Mouse (Mus musculus) brain, embryonic 18.5 days (tissue): ENCODE data around the gene 9130023H24Rik.

Experiments
- DNase-seq: peaks from one replicate; pipeline ENCODE4 v3.0.0-alpha.2; 2012; ENCODE audit warnings: low read depth, low spot score

Gene 9130023H24Rik

DNA sequence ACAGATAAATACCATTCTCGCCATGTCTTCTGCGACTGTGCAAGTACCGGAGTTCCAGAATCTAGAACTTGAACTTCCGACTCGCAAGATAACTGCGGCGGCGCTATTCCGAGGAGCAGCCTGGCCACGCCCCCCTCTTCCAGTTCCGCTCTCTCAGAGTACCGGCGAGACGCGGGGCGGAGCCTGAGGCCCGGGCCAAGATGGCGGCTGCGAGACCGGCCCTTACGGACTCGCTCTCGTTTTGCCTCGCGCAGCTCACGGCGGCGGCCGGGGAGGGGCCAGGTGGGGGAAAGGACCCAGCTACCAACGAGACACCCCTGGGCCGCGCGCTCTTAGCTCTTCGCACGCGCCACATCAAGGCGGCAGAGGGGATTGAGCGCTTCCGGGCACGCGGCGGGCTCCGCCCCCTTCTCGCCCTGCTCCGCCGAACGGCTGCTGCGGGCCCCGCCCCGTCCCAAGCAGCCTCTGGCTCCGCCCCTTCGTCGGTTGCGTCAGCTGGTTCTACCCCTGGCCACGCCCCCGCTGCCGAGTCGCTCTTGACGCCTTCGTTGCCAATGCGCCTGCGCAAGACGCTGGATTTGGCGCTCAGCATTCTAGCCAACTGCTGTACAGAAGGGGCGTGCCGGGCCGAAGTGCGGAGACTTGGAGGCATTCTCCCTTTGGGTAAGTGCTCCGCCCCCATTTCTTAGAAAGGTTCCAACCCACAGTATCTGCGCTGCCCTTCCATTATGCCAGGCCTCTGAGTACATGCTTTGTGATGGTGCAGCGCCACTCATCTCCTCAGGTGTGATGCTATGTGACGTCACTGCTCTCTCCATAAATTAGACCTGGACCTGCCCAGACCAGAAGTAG lies at the start of gene 9130023H24Rik:
Gene 9130023H24Rik, minus strand, starts transcription at position 105 of the 852 bp plus-strand sequence.
- DNase-seq, result peak; percentile 95

DNA sequence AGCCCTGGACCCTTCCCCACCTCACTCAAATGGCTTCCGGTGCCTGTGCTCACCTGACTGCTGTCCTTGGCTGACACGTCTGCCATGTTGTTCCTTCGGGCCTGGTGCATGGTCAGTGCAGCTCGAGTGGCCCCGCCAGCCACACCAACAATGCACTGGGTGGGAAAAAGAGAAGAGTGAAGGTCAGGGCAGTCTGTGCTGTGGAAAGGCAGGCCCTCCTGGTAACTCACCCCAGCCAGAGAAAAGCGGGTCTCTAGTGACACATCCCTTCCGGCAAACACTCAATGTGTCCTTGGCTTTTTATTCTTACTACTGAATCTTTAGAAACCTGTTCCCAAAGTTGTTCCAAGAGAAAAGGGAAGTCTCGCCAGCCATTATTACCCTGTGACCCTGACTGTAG lies 47.2 kb upstream of the 9130023H24Rik start:
- no peak for DNase-seq

DNA sequence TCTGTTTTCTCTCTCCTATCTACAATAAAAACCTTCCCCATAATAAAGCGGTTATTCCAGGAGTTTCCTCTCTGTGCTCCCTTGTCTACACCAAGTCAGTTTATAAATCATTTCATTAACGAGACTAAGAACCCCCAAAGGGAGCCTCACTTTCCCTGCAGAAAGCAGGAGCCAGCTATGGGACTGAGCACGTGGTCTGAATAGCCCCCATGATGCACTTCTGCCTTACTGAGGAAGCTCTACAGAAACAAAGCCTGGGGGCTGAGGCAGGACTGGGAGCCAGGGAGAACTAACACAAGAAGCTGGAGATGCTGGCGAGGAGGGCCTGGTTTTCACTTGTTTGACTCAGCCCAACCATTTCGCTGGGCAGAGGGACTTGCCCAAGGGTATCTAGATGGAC lies 46.2 kb upstream of the 9130023H24Rik start:
- DNase-seq, result no peak

DNA sequence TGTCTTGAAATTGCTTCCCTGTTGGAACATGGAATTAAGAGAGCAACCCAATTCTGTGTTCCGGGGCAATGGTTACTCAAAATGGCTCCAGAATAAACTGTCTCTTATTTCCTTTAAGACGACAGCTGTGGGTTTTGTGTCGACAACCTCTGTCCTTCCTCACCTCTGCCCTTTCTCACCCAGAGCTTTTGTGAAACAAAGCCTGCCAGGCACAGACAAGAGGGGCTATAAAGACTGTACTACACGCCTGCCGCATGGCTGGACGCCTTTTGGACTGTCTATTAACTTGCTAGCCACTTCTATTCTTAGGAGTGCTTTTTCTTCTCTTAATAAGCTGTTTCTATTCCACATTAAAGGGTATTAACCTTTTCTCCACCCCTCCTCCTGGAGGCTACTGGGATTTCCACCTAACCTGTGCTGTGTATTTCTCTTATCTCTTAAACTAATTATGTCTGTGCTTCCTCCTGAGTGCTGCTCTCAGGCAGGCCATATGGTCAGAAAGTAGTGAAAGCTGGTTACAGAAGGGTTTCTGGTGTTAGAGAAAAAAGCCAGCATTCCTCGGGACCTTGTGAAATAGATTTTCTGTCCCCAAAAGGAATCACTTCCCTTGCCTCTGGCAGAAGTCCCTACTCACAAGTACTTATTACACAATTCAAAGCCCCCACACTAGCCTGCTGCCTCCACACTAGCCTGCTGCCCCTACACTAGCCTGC lies 44.9 kb upstream of the 9130023H24Rik start:
- DNase-seq, result no peak

DNA sequence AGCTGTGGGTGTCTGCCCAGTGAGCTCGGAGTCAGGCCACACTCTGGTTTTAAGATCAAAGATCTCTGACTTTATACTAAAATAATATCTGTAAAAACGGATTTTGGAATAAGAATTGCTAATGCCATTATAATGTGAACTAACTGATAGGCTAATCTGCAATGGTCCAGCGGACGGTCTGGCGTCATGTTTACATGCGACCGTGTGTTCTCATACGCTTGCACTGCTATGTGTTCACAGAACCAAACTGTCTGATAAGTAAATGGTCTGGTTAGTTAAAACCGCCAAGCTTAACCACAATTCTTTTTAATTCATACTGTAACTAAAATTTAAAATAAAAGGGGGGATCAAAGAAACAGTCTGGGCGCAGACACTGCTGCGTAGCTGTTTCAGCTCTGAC lies 43.9 kb upstream of the 9130023H24Rik start:
- DNase-seq, result no peak

DNA sequence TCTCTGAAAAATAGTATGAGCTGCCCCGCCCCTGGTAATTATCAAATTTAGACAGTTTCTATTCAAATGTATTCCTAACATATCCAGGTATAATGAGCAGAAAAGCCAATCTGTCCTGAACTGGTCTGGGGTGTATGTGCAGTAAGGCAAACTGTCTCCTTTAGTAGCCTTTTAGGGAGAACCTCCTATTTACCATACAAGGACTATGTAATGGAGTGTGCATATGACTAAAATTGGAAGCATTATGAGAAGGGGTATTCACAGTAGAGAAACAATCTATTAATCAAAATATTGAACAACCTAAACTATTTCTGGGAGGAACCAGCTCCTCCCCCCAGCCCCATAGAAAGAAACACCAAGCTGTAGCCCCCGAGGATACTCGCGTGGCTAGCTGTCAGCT lies 41.9 kb upstream of the 9130023H24Rik start:
- no peak for DNase-seq

DNA sequence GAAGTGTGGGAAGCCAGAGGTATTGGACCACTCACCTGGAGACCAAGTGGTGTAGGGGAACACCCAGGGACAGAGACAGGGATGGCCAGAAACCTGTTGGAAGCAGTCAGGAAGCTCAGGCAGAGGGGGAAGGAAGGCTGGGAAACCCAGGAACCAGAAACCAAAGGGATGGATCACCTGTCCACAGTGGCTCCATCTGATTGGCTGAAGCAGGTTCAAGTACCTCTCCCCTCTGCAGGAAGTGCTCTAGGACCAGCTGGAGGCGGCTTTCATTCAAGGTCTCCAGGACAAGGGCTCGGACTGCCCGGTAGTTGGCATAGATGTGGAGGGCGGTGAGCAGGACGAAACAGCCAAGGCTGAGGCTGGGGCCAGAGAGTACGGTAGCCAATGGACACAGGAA lies 38.2 kb upstream of the 9130023H24Rik start:
- DNase-seq, result no peak

DNA sequence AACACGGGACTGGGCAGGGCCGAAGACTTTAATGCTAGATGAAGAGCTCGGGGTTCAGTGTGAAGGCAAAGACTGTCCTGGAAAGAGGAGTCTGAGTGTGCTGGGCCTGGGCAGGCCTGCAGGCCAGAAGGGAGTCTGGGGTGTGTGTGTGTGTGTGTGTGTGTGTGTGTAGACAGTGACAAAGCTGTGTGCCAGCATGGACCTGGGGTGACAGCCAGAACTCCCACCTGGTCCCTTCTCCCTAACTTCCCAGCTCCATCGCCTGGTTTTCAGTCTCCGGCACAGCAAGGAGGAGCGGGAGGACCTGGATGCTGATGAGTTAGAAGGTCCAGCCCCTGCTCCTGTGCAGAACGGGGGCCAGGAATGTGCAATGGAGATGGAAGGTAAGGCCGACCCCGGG lies 33.7 kb upstream of the 9130023H24Rik start:
- DNase-seq, result no peak

DNA sequence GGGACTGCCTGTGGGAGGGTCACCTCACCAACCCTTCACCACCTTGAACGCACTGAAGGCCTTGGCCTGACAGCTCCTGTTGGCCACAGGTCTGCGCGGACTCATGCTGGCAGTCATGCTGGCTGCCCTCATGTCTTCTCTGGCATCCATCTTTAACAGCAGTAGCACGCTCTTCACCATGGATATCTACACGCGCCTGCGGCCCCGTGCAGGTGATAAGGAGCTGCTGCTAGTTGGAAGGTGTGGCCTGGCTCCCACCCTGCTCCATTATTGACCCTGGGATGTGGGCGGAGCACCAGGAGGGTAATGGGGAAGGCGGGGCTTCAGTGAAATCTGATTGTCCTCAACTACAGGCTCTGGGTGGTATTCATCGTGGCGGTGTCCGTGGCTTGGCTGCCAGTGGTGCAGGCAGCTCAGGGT lies 32.6 kb upstream of the 9130023H24Rik start:
- no peak for DNase-seq

DNA sequence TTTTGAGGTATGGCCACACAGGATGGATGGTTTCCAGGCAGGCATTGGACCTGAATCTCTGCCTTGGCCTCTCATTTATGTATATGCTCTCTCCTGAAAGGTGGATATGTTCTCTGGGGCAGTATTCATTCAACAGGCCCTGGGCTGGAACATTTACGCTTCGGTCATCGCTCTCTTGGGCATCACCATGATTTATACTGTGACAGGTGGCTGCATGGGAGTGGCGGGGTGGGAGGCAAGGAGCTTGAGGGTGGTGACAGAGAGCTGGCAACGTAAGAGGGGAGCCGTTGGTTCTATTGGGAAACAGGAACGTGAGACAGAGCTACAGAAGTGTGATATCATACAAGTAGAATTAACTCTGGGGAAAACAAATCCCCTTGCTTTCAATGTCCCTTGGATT lies 30.0 kb upstream of the 9130023H24Rik start:
- no peak for DNase-seq

DNA sequence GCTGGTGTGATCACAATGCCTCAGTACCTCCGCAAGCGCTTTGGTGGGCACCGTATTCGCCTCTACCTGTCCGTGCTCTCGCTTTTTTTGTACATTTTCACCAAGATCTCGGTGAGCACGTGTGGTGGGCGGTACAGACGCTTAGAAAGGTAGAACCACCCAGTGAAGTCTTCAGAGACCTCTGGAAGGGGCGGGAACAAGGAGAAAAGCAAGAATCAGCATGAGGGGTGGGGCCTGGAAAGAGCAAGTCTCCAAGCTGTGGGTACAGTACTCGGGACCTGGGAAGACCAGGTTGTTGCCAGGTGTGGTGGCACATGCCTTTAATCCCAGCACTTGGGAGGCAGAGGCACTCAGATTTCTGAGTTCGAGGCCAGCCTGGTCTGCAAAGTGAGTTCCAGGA lies 29.6 kb upstream of the 9130023H24Rik start:
- no peak for DNase-seq

DNA sequence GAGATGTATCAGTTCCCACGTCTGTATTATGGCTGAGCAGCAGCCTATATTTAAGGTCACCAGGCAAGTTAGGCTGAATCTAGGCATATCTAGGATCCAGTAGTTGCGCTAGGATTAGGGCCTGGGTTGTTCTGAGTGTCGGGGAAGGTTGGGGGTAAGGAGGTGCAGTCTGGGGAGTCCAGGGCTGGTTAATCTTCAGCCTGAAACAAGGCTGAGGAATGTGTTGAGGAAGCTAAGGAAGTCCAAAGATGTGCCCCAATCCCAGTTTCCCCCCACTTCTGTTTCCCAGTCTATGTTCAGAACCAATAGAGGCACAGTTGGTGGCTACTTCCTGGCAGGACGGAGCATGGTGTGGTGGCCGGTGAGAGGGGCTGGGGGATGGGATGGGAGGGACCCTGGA lies 28.2 kb upstream of the 9130023H24Rik start:
- DNase-seq, result no peak

DNA sequence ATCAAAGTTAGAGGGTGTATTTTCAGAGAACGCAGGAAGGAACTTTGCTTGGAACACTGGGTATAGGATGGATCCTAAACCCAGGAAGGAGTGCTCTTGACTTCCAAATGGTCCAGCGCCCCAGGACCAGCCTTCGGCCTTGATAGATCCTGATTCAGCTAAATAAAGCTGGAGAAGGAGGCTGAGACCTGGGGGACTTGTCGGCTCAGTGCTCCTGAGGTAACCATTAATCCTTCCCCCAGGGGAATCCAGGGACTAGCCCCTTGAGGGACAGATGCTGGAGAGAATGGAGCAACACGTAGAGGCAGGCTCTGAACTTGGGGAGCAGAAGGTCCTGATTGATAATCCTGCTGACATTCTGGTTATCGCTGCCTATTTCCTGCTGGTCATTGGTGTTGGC lies 27.6 kb upstream of the 9130023H24Rik start, which contains the start of gene Slc5a2:
Gene Slc5a2, plus strand, starts transcription at position 247 of the 400 bp plus-strand sequence.
- DNase-seq, result no peak

DNA sequence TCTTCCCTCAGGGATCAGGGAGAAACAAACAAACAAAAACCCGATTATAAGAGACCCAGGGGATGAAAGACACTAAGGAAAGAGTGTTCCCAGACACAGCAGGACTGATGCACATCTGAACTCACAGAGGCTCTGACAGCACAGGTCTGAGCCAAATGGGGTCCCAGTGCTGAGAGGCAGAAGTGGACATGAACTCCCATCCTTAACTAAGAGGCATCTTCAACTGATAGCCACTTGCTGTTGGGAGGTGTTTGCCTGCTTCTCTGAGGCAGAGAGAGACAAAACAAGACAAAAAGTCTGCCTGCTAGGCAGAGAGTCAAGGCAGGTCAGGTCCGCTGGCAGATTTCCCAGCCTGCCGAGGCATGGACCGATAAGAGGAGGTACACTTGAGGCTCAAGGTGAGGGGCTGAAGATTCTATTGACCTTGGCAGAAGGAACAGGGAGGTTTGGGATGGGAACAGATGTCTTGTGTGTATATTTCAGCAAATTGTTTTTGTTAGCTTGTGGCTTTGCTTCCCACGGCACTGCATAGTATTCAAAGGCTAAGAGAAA lies 19.0 kb upstream of the 9130023H24Rik start:
- DNase-seq, result no peak

DNA sequence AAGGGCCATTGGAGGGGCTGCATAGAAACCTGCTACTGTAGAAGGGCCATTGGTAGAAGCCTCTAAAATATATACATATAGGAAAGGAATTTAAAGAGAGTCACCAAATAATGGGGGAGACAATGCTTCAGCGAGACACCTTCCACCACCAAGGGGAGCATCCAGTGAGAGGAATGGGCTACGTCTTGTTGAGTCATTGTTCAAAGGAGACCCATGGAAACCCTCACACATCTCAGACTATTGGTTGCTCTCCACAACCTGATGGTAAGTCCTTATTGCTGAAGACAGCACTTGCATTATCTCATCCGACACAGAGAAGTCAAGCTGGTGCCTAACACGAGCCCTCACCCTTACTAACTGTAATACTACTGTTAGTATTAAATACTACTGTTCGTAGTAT lies 17.9 kb upstream of the 9130023H24Rik start:
- no peak for DNase-seq

DNA sequence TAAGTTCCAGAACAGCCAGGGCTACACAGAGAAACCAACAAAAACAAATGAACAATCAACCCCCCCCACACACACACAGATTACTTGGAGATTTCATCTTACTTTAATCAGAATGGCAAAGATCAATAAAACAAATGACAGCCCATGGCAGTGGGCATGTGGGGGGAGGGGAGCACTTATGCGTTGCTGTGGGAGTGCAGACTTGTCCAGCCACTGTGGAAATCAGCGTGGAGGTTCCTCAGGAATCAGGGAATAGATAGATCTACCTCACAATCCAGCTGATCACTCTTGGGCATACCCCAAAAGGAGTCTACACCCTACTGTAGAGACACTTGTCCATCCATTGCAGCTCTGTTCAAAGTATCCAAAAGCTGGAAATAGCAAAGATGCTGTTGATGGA lies 17.1 kb upstream of the 9130023H24Rik start:
- DNase-seq, result no peak

DNA sequence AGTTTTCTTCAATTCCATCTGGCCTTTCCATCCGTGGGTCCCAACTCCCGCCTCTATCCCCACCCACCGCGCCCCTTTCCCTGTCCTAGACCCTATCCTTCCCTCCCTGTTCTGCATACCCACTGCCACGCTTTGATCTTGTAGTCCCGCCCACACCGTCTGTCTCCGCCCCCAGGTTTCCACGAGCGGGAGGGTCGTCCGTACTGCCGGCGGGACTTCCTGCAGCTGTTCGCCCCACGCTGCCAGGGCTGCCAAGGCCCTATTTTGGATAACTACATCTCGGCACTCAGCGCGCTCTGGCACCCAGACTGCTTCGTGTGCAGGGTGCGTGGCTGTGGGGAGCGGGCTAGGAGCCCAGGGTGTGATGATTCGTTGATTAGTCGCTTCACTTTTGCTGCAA lies 14.8 kb upstream of the 9130023H24Rik start:
- peak; percentile 32 for DNase-seq

DNA sequence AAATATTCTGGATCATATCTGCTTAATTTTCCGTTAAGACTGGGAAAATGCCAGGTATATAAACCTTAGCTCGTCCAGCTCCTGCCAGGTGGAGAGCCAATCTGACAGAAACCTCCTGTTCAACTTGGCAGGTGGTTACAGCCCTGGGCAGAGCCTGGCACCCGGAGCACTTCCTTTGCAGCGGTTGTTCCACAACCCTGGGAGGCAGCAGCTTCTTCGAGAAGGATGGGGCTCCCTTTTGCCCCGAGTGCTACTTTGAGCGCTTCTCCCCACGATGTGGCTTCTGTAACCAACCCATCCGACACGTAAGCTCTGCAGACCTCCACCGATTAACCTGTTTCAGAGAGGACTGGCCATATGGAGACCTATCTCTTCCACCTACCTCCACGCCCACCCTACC lies 14.1 kb upstream of the 9130023H24Rik start:
- DNase-seq, result no peak

DNA sequence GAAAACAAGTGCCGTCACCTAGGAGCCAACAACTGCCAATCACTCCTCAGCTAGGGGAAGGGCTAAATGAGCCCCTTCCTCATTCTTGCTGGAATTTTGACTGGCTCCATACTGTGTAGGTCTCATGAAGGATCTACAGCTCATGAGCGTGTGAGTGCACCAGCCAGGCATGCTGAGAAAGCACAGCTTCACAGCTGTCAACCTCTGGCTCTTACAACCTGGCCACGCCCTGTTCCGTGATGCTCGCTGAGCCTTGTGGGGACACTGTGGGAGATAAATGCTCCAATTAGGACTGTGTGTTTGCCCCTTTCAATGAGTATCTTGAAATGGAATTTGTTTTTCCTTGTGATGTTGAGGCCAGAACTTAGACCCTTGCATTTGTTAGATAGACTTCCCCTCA lies 12.2 kb upstream of the 9130023H24Rik start:
- no peak for DNase-seq

DNA sequence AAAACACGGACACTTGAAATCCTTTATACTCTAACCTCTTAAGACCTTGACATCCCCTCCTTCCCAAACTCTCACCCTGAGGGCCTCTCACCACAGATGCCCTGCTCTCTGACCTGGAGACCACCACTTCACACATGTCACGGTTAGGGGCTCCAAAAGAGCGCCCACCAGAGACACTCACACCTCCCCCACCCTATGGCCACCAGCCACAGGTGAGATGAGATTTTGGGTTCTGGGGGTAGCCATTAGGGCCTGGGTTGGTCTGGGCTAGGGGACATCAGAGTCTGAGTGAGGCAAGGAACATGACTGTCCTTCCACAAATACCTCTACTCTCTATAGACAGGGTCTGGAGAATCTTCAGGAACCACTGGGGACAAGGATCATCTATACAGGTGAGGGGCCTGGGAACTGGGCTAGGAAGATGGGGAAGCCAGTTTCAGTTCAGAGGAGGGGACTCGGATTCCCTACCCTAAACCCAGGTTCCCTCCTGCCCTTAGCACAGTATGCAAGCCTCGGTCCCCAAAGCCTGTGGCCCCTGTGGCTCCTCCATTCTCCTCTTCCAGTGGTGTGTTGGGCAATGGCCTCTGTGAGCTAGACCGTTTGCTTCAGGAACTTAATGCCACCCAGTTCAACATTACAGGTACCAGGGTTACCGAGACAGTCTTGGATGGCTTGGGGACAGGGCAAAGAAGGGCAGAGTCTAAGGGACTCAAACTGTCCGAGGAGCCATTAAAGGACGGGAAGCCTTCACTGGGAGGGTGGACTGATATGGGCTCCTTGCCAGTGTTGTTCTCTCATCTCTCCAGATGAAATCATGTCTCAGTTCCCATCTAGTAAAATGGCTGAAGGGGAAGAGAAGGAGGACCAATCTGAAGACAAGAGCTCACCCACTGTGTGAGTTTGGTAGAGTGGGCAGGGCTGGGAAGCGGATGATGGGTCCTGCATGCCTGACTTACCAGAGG lies 10.5 kb upstream of the 9130023H24Rik start:
- DNase-seq, result no peak

DNA sequence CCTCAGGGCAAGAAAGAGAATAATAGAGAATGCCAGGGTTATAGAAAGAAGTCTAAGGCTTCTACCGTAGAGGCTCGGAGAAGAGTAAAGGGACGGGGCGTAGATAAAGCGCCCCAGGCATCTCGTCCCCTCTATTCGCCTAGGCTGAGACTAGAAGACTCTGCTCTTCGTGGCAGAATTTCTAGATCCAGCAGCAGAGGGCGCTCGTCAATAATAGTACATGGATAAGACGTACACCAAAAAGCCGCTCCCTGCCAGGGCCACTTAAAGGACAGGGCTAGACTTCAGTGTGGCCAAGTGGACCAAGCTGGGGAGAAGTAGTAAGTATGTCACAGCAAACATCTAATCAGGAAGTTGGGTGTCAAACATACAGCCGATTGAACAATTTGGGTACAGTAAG lies 9.6 kb upstream of the 9130023H24Rik start:
- peak; percentile 72 for DNase-seq
